Mouse (Mus musculus) layer of hippocampus, postnatal 10 days (tissue): ENCODE data around the gene Usp5. TPM values are rescaled to one million over a fixed set of nuclear protein-coding genes. Genes with fewer than 3 reads are reported as not detected.
A peak's percentile ranks its signal among the peaks of the same experiment; 100 is the strongest.
"Not testable (repeated sequence)": the region's sequence is repeated elsewhere in the genome, so short reads cannot be mapped to it uniquely, and the experiment has no call there.

Experiments used
- DNase-seq, 2 experiments: peaks; one replicate each; pipeline ENCODE4 v3.0.0; 2021; ENCODE audit warnings: low spot score in 2 of 2
- total RNA-seq, 2 experiments: library from RNA; stranded (reverse); gene quantifications; 2 replicates each; pipeline ENCODE4 v1.2.3; 2021

Usp5 gene
- total RNA-seq, 2 experiments from 2014 or later = 181 to 187 TPM

- DNase-seq = no peak
These were observed 11.2 kb upstream of the Usp5 start, which contains the start of gene Gnb3 for GRCm38 (mm10) chr6:124840241-124841167. Gene Gnb3, minus strand, starts transcription at chr6:124840275.

- DNase-seq = no peak
These were observed 10.5 kb upstream of the Usp5 start for GRCm38 (mm10) chr6:124839805-124840204.

GRCm38 (mm10) chr6:124836411-124836810, 7.1 kb upstream of the Usp5 start:
- DNase-seq = no peak

GRCm38 (mm10) chr6:124835531-124835930, 6.2 kb upstream of the Usp5 start:
- no peak for DNase-seq

GRCm38 (mm10) chr6:124834512-124835081, 5.3 kb upstream of the Usp5 start:
- no peak for DNase-seq

- DNase-seq = no peak
These were observed 2.4 kb upstream of the Usp5 start for GRCm38 (mm10) chr6:124831649-124832048.

GRCm38 (mm10) chr6:124831199-124831598, 1.9 kb upstream of the Usp5 start:
- not testable (repeated sequence) for DNase-seq

- DNase-seq = peak; percentile 89 to 92
These were observed 766 bp upstream of the Usp5 start for GRCm38 (mm10) chr6:124829799-124830700.

GRCm38 (mm10) chr6:124828101-124828592, 1.1 kb downstream of the Usp5 start:
- peak in 1 of 2 experiments; percentile 43 for DNase-seq

- no peak for DNase-seq
These were observed 7.2 kb downstream of the Usp5 start for GRCm38 (mm10) chr6:124822049-124822448.

- DNase-seq = no peak
These were observed 8.4 kb downstream of the Usp5 start for GRCm38 (mm10) chr6:124820891-124821290.

GRCm38 (mm10) chr6:124817971-124818370, 11.3 kb downstream of the Usp5 start:
- no peak for DNase-seq

GRCm38 (mm10) chr6:124817563-124817962, 11.7 kb downstream of the Usp5 start:
- no peak for DNase-seq

GRCm38 (mm10) chr6:124817125-124817524, 12.2 kb downstream of the Usp5 start:
- DNase-seq = no peak

- DNase-seq = no peak
These were observed 12.7 kb downstream of the Usp5 start for GRCm38 (mm10) chr6:124816611-124817010.

- no peak for DNase-seq
These were observed 14.2 kb downstream of the Usp5 start for GRCm38 (mm10) chr6:124814858-124815774.

GRCm38 (mm10) chr6:124814448-124814847, 14.8 kb downstream of the Usp5 start:
- DNase-seq = no peak

- DNase-seq = peak; percentile 87 to 90
These were observed 15.4 kb downstream of the Usp5 start, which contains the start of gene Tpi1 for GRCm38 (mm10) chr6:124813933-124814332. Gene Tpi1, minus strand, starts transcription at chr6:124814296.

- peak; percentile 68 to 73 for DNase-seq
These were observed 15.8 kb downstream of the Usp5 start for GRCm38 (mm10) chr6:124813496-124813895.

- no peak for DNase-seq
These were observed 16.4 kb downstream of the Usp5 start for GRCm38 (mm10) chr6:124812848-124813247.
